Mouse (Mus musculus) liver, adult 2 months (tissue): ENCODE measurements around the gene Cnih4. TPM values are rescaled to one million over a fixed set of nuclear protein-coding genes. Genes with fewer than 3 reads are reported as not detected.

Experiments used
- DNase-seq: peaks from one replicate; pipeline ENCODE4 v3.0.0-alpha.2; 2011; ENCODE audit warnings: low read depth, low spot score; ENCODE audit errors: extremely low read depth
- H3K27ac ChIP-seq: fragments of 200-500 bp; replicated peaks from 2 replicates; pipeline ENCODE4 v1.5.1; 2012; ENCODE audit warnings: low read depth, mild to moderate bottlenecking, control low read depth, inconsistent platforms, low read length; ENCODE audit not compliant: insufficient read depth
- H3K27me3 ChIP-seq: fragments of 200-500 bp; 2 replicates; pipeline ENCODE4 v1.6.1; 2012; ENCODE audit warnings: mild to moderate bottlenecking, moderate library complexity, low read length, inconsistent platforms; ENCODE audit not compliant: control insufficient read depth, insufficient read depth
- H3K36me3 ChIP-seq: fragments of 200-500 bp; 2 replicates; pipeline ENCODE4 v1.6.1; 2012; ENCODE audit warnings: low read length, inconsistent platforms; ENCODE audit not compliant: control insufficient read depth, insufficient read depth
- H3K4me1 ChIP-seq: fragments of 200-500 bp; 2 replicates; pipeline ENCODE4 v1.6.1; 2011; ENCODE audit warnings: low read length; ENCODE audit not compliant: control insufficient read depth, insufficient read depth
- H3K4me3 ChIP-seq: fragments of 200-500 bp; 2 replicates; pipeline ENCODE4 v1.5.1; 2011; ENCODE audit warnings: low read depth, mild to moderate bottlenecking, control low read depth, low read length, moderate library complexity; ENCODE audit not compliant: insufficient read depth
- H3K79me2 ChIP-seq: fragments of 200-500 bp; 2 replicates; pipeline ENCODE4 v1.6.1; 2012; ENCODE audit warnings: inconsistent platforms, mild to moderate bottlenecking, low read length, moderate library complexity; ENCODE audit not compliant: control insufficient read depth, insufficient read depth
- H3K9ac ChIP-seq: fragments of 200-500 bp; 2 replicates; pipeline ENCODE4 v1.6.1; 2012; ENCODE audit warnings: low read depth, mild to moderate bottlenecking, control low read depth, inconsistent platforms, low read length
- CTCF ChIP-seq: fragments of 200-500 bp; IDR thresholded peaks from 2 replicates; pipeline ENCODE4 v1.5.1; 2011; ENCODE audit warnings: low read depth, low read length, control low read depth
- POLR2A ChIP-seq: fragments of 200-500 bp; IDR thresholded peaks from 2 replicates; pipeline ENCODE4 v1.6.1; 2011; ENCODE audit warnings: low read length, control low read depth; ENCODE audit not compliant: insufficient read depth; ENCODE audit errors: extremely low read depth
- WGBS: fragments of 180-500 bp; shearing (Covaris S2); methylation state at CpG from one replicate; pipeline ENCODE4 v1.1.7; 2018; 5-methylcytosine and 5-hydroxymethylcytosine counted together
- polyA plus RNA-seq: library from polyadenylated mRNA; depleted of rRNA; stranded (reverse); fragments of >200 nt; gene quantifications from 2 replicates; pipeline ENCODE4 v1.2.3, GENCODE M21; 2012
- total RNA-seq: library from RNA; depleted of rRNA; stranded (reverse); fragments of >200 nt; gene quantifications from 2 replicates; pipeline ENCODE4 v1.2.3, GENCODE M21; 2014

The Cnih4 gene
- total and polyA plus RNA-seq, 2 experiments, result 6.8 to 6.9 TPM

DNA sequence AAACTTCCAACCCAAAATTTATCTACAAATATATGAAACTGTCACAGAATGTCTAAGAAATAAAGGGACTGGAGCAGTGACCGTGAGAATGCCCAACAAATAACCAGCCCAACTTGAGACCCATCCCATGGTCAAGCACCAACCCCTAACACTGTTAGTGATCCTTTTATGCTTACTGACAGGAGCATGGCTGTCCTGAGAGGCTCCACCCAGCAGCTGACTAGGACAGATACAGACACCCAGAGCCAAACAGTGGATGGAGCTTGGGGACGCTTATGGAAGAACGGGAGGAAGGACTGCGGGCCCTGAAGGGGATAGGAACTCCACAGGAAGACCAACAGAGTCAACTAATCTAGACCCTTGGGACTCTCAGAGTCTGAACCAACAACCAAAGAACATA lies 44.4 kb downstream of the Cnih4 start:
- no peak overlapping the region for H3K4me3 ChIP-seq
- WGBS, result 80% methylated on average over 4 of the region's 4 CpGs
- DNase-seq, result no peak
- H3K27me3 ChIP-seq, result no peaks in the 10 kb centered on the region
- H3K36me3 ChIP-seq, result peaks cover 59% of the 10 kb centered on the region
- TF ChIP-seq CTCF, result no peak
- TF ChIP-seq POLR2A, result no peak
- no peaks in the 10 kb centered on the region for H3K79me2 ChIP-seq
- no peak overlapping the region for H3K9ac ChIP-seq
- no peaks in the 10 kb centered on the region for H3K4me1 ChIP-seq
- H3K27ac ChIP-seq, result no peak overlapping the region

DNA sequence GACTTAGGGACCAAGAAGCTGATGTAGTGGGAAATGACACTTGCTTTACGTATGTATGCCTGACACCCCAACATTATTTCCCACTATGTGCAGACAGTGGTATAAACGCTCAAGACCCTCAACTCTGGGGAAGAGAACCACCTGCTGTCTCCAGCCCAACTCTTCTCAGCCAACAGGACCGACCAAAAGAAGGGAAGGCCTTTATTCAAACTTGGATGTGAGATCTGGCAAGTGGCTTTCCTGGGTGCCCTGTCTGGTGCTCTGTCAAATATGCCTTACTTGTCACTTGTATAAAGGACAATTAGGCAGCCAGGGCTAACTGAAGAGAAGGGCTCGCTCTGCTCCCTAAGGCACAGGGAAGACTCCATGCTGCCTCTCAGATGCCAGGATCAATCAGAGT lies 55.0 kb downstream of the Cnih4 start:
- H3K36me3 ChIP-seq, result peaks cover 76% of the 10 kb centered on the region
- no peak for TF ChIP-seq CTCF
- no peak for TF ChIP-seq POLR2A
- WGBS, result 96% methylated on average over 4 of the region's 4 CpGs

DNA sequence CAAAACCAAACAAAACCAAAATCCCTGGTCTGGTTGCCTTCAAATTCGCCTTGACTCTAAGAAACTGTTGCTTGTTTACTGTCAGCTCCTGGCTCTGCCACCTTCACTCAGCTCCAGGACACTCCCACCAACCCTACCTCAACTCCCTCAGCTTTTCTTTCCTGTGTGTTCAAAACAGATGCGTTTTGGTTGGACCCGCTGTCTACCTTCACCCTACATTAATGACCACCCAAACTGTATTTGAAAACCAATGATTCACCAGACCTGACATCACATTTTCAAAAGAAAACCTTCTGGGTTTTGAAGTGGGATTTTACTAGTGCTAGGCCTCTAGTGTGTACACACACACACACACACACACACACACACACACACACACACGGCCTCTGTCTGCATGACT lies 65.7 kb downstream of the Cnih4 start:
- H3K27ac ChIP-seq, result peak overlapping the region; percentile 98
- 2% methylated on average over 4 of the region's 4 CpGs for WGBS
- peak; percentile 53 for DNase-seq
- H3K79me2 ChIP-seq, result peaks cover 28% of the 10 kb centered on the region
- peak overlapping the region; percentile 100 for H3K4me3 ChIP-seq
- H3K4me1 ChIP-seq, result peaks cover 3% of the 10 kb centered on the region; the same call in 1 of the 2 replicates
- H3K9ac ChIP-seq, result peak overlapping the region; percentile 98
- H3K36me3 ChIP-seq, result peaks cover 20% of the 10 kb centered on the region
- no peaks in the 10 kb centered on the region for H3K27me3 ChIP-seq
- TF ChIP-seq CTCF (no peak), POLR2A (no peak)

More for the DNA sequence above, 55.0 kb downstream of the Cnih4 start:
- Histone ChIP-seq H3K27me3 (no peaks in the 10 kb centered on the region), H3K9ac (no peak overlapping the region), H3K4me1 (no peaks in the 10 kb centered on the region), H3K79me2 (peaks cover 2% of the 10 kb centered on the region; the same call in 1 of the 2 replicates), H3K27ac (no peak overlapping the region), H3K4me3 (no peak overlapping the region)
- DNase-seq, result no peak

DNA sequence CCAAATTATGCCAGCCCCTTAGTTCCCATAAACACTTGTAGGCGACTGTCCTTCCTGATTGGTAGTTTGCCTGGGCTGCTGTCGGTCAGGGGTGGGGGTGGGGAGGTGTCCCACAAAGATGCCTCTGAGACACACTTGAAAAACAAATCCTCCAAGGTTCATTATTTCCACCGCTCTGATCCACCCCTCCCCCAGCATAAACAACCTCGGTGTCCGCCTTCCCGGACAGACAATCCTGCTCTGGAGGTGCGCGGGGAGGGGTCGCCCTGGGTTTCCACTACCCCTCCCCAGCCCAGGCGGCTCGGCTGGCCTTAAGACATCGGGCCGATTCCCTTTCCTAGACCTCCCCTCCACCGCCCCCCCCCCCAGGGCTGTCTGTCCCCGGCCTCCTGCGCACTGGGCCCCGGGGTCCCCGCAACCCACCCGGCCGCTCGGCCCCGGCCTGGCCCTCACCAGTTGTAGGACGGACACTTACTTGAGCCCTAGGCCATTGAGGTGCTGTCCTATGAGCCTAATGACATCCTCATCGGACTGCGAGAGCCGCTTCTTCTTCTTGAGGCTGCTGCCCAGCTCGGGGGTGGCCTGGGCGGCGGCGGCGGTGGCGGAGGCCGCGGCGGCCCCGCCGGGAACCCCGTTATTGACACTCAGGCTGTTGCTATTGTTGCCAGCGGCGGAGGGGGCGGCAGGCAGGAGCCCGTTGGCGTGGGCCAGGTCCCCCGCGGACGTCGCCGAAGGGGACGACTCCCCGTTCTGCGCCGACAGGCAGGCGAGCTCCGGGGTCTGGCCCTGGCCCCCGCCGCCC lies 66.3 kb downstream of the Cnih4 start:
- Histone ChIP-seq H3K4me3 (peak overlapping the region; percentile 100), H3K79me2 (peaks cover 28% of the 10 kb centered on the region), H3K36me3 (peaks cover 17% of the 10 kb centered on the region), H3K9ac (peak overlapping the region; percentile 98), H3K4me1 (peaks cover 3% of the 10 kb centered on the region; the same call in 1 of the 2 replicates), H3K27ac (peak overlapping the region; percentile 98), H3K27me3 (no peaks in the 10 kb centered on the region)
- TF ChIP-seq CTCF (no peak), POLR2A (no peak)
- WGBS, result 1% methylated on average over 55 of the region's 56 CpGs
- DNase-seq, result peak; percentile 65

DNA sequence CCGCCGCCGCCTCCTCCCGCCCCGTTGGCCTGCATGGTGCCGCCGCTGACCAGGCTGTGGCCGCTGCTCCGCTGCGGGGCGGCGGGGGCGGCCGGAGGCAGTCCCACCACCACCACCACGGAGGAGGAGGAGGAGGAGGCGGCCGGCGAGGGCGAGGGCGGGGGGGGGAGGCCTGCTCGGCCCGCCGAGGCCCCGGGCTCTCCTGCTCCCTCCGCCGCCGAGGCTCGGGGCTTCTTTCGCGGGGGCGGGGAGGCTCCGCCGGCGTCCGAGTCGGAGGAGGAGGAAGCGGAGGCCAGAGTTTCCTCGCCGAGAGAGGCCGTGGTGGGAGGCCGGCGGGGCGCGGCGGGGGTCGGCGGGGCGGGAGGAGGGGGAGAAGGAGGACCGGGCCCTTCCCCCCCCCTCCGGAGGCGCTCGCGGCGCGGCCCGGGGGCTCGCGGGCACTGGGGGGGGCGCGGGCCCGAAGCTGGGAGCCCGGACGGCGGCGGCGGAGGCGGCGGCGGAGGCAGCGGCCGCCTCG lies 67.0 kb downstream of the Cnih4 start:
- Histone ChIP-seq H3K27me3 (no peaks in the 10 kb centered on the region), H3K4me1 (peaks cover 3% of the 10 kb centered on the region; the same call in 1 of the 2 replicates), H3K79me2 (peaks cover 28% of the 10 kb centered on the region), H3K36me3 (peaks cover 14% of the 10 kb centered on the region), H3K9ac (peak overlapping the region; percentile 98), H3K27ac (peak overlapping the region; percentile 98), H3K4me3 (peak overlapping the region; percentile 100)
- WGBS, result 1% methylated on average over 44 of the region's 72 CpGs
- DNase-seq, result no peak
- TF ChIP-seq CTCF, result no peak
- no peak for TF ChIP-seq POLR2A
